Mouse (Mus musculus): Measurements from ENCODE around the gene Tmem120b.

Tmem120b gene

GRCm38 (mm10) chr5:123159446-123159845, 91.2 kb downstream of the Tmem120b start:
- DNase-seq (ENCODE audit: low spot score in 2 of 2): no peak

- no peak for DNase-seq (ENCODE audit: low spot score in 2 of 2)
These were observed 91.7 kb downstream of the Tmem120b start for GRCm38 (mm10) chr5:123159866-123160265.

- DNase-seq (ENCODE audit: low spot score in 2 of 2): no peak
These were observed 92.1 kb downstream of the Tmem120b start for GRCm38 (mm10) chr5:123160341-123160740.

GRCm38 (mm10) chr5:123162942-123163341, 94.7 kb downstream of the Tmem120b start:
- DNase-seq (ENCODE audit: low spot score in 2 of 2): no peak

- no peak for DNase-seq (ENCODE audit: low spot score in 2 of 2)
These were observed 98.2 kb downstream of the Tmem120b start for GRCm38 (mm10) chr5:123166437-123166836.

Measured in natural killer cell, adult 2 months (primary cell).